Mouse (Mus musculus) bone marrow macrophage, adult 2 months (primary cell): ENCODE data around the gene Ywhag. TPM values are rescaled to one million over a fixed set of nuclear protein-coding genes. Genes with fewer than 3 reads are reported as not detected.

Experiments
- H3K27ac ChIP-seq: 2 replicates; pipeline ENCODE4 v1.5.1; 2012; ENCODE audit warnings: low read depth, low read length; ENCODE audit not compliant: insufficient read depth
- H3K4me1 ChIP-seq: 2 replicates; pipeline ENCODE4 v1.6.1; 2012; ENCODE audit warnings: low read length; ENCODE audit not compliant: control insufficient read depth, insufficient read depth
- H3K4me3 ChIP-seq: 2 replicates; pipeline ENCODE4 v1.5.1; 2012; ENCODE audit warnings: mild to moderate bottlenecking, low read length, moderate library complexity; ENCODE audit not compliant: insufficient read depth
- CTCF ChIP-seq: IDR thresholded peaks from 2 replicates; pipeline ENCODE4 v1.5.1; 2012; ENCODE audit warnings: low read depth, mild to moderate bottlenecking, low read length, moderate library complexity
- POLR2A ChIP-seq: IDR thresholded peaks from 2 replicates; pipeline ENCODE4 v1.6.1; 2012; ENCODE audit warnings: mild to moderate bottlenecking, low read depth, low read length, borderline replicate concordance
- polyA plus RNA-seq: library from polyadenylated mRNA; stranded (reverse); fragments of >200 nt; gene quantifications from 2 replicates; pipeline ENCODE4 v1.2.4, GENCODE M21; 2012; ENCODE audit not compliant: missing spikeins, insufficient read depth, insufficient read length

Ywhag gene
- polyA plus RNA-seq, 1 experiment: 157 TPM

DNA sequence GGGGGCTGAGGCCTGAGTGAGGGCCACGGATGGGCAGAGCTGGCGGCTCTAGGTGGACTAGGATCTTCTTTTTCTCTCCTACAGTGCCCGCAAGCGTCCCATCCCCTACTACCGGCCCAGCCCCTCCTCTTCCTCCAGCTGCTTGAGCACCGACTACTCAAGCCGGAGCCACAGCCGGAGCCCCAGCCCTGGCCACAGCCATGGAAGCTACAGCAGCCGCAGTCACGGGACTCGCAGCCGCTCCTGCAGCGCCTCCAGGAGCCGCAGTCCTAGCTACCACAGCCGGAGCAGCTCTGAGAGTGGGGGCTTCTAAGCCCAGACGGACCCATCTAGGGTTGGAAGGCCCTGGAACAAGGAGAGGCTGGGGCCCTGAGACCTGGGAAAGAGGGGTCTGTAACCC is 61.4 kb downstream of the Ywhag start:
- Histone ChIP-seq H3K27ac (no peak overlapping the region), H3K4me1 (peaks cover 15% of the 10 kb centered on the region), H3K4me3 (no peak overlapping the region)
- TF ChIP-seq POLR2A (no peak), CTCF (no peak)

DNA sequence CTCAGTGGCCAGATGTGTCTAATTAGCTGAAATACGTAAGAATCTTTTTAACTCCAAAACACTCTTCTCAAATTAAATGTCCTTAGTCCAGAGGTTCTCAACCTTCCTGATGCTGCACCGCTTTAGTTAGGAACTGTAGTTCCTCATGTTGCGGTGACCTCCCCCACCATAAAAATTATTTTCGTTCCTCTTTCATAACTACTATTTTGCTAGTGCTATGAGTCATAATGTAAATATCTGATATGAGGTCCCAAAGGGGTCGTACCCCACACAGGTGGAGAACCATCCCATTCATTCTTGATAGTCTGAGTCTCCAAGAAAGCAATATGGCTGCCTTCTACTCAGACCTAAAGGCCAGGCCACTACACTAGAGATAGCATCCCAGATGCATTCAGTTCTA is 63.9 kb downstream of the Ywhag start:
- TF ChIP-seq POLR2A (no peak), CTCF (no peak)
- peaks cover 10% of the 10 kb centered on the region for H3K4me1 ChIP-seq
- no peak overlapping the region for H3K27ac ChIP-seq
- no peak overlapping the region for H3K4me3 ChIP-seq

DNA sequence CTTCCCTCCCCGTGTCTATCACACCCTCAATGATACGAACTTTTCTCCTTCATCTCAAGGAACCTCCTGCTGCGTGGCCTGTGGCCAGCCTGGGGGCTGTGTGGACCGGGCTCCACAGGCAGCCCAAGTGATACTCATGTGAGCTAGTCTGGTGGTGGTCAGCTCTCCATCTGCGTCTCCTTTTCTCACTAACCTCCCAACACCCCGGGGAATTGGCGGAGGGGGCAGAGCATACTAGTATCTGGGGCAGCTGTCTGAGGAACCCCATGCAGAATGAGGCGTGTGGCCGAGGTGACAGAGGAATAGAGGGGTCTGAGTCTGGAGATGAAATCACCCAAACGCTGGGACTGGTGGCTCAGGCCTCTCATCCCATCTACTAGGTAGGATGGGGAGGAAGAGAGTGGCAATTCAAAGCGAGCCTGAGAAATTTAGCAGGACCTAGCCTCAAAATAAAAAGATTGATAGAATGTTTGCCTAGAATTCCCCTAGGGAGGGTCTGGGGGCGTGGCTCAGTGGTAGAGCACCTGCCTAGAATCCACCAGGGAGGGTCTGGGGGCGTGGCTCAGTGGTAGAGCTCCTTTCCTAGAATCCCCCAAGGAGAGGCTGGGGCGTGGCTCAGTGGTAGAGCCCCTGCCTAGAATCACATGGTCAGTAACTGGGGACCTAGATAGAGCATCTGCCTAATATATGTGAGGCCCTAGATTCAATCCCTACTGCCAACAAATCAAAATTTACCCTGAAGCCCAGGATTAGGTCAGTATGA is 64.6 kb downstream of the Ywhag start:
- TF ChIP-seq CTCF: no peak
- Histone ChIP-seq H3K27ac (no peak overlapping the region), H3K4me3 (no peak overlapping the region), H3K4me1 (peaks cover 10% of the 10 kb centered on the region)

DNA sequence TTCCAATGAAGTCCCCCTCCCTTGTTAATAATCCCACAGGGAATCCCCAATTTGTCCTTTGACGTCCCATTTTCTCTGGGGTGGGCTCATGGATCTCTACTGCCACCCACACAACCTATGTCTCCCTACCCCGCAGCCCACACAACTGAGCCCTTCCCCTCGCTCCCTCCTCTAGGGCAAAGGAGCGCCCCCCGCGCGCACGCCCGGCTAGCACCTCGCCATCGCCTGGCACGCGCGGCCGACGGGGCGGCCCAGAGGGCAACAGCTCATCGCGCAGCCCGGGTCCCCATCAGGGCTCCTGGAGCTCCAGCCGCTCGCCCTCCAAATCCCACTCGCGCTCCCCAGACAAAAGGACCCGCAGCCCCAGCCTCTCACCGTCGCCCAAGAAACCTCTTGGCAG is 65.8 kb downstream of the Ywhag start:
- Histone ChIP-seq H3K27ac (no peak overlapping the region), H3K4me3 (no peak overlapping the region), H3K4me1 (peaks cover 10% of the 10 kb centered on the region)
- no peak for TF ChIP-seq CTCF
- TF ChIP-seq POLR2A: no peak

DNA sequence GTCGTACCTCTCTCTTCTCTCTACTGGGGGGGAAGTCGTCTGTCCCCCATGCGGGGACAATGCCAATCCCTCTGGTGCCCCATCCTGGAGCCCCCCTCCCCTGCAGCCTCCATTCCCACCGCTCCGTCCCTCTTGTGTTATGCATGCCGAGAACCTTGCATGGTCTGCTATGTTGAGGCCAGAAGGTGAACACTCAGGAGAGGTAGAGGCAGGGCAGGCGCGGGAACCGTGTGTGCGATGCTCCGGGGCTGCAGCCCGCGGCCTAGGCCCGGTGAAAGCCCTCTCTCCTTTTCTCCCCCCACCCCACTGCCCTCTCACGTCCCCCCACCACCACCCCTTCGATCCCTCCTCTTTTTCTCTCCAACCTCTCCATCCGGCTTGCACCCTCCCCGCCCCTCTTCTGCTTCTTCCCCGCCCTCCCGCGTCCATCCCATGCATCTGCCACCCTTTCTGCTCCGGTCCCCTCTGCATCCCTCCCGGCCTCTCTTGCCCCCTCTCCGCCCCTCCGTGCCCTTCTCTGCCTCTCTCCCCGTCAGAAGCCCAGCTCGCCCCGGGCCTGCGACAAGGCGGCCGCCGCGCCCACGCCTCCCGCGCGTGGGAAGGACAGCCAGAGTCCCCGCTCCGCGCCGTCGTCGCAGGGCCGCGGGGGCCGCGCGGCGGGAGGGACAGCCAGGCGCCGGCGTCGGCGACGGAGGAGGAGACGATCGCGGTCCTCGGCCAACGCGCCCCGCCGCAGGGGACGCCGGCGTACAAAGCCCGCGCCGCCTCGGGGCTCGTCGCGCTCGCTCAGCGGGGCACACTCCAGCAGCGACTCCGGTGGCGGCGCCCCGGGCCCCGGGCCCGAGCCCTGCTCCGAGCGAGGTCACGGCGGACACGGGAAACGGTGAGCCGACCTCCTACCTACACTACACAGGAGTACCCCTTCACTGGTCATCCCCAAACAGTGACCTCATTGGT is 66.5 kb downstream of the Ywhag start:
- TF ChIP-seq POLR2A (no peak), CTCF (no peak)
- no peak overlapping the region for H3K27ac ChIP-seq
- peak overlapping the region; percentile 22; the same call in 1 of the 2 replicates for H3K4me3 ChIP-seq
- H3K4me1 ChIP-seq: peaks cover 10% of the 10 kb centered on the region

- Histone ChIP-seq H3K4me3 (no peak overlapping the region), H3K4me1 (peaks cover 10% of the 10 kb centered on the region), H3K27ac (no peak overlapping the region)
- TF ChIP-seq POLR2A (no peak), CTCF (no peak)
These were observed 67.8 kb downstream of the Ywhag start for GRCm38 (mm10) chr5:135866662-135867061.

Other genes with a start within 250 kb of the Ywhag start
- gene Tmem120a, start 190.2 kb downstream of the Ywhag start, polyA plus RNA-seq: 37.1 and 41.5 TPM in 2 replicates
- 0.72 and 0.83 TPM in 2 replicates for gene Styxl1, start 156.2 kb downstream of the Ywhag start, polyA plus RNA-seq
- 92.1 and 126 TPM in 2 replicates for gene Mdh2, start 156.1 kb downstream of the Ywhag start, polyA plus RNA-seq
- gene Srrm3, start 127.7 kb downstream of the Ywhag start, polyA plus RNA-seq: not detected in 2 replicates
- 0.80 and 1.8 TPM in 2 replicates for gene Hspb1, start 46.7 kb downstream of the Ywhag start, polyA plus RNA-seq
- gene Ssc4d, start 39.9 kb upstream of the Ywhag start, polyA plus RNA-seq: 6.8 and 10.0 TPM in 2 replicates
- not detected in 2 replicates for gene Zp3, start 45.5 kb upstream of the Ywhag start, polyA plus RNA-seq
- gene Dtx2, start 60.2 kb upstream of the Ywhag start, polyA plus RNA-seq: 9.5 and 9.8 TPM in 2 replicates
- gene Upk3b, start 103.9 kb upstream of the Ywhag start, polyA plus RNA-seq: not detected in 2 replicates
- not detected in 2 replicates for gene Upk3bl, start 119.9 kb upstream of the Ywhag start, polyA plus RNA-seq
- 273 and 311 TPM in 2 replicates for gene Rasa4, start 149.3 kb upstream of the Ywhag start, polyA plus RNA-seq
- 82.8 and 86.7 TPM in 2 replicates for gene Polr2j, start 182.0 kb upstream of the Ywhag start, polyA plus RNA-seq
- gene Lrwd1, start 201.5 kb upstream of the Ywhag start, polyA plus RNA-seq: 30.5 and 36.4 TPM in 2 replicates
- 9.6 and 10.4 TPM in 2 replicates for gene Alkbh4, start 201.5 kb upstream of the Ywhag start, polyA plus RNA-seq
- gene Orai2, start 236.1 kb upstream of the Ywhag start, polyA plus RNA-seq: 18.1 and 20.2 TPM in 2 replicates